Mouse (Mus musculus): ENCODE measurements around the gene Pak6. TPM values are rescaled to one million over a fixed set of nuclear protein-coding genes. Genes with fewer than 3 reads are reported as not detected.

Pak6 gene
- polyA plus RNA-seq, 1 experiment from 2014 or later: 2.0 TPM

DNA sequence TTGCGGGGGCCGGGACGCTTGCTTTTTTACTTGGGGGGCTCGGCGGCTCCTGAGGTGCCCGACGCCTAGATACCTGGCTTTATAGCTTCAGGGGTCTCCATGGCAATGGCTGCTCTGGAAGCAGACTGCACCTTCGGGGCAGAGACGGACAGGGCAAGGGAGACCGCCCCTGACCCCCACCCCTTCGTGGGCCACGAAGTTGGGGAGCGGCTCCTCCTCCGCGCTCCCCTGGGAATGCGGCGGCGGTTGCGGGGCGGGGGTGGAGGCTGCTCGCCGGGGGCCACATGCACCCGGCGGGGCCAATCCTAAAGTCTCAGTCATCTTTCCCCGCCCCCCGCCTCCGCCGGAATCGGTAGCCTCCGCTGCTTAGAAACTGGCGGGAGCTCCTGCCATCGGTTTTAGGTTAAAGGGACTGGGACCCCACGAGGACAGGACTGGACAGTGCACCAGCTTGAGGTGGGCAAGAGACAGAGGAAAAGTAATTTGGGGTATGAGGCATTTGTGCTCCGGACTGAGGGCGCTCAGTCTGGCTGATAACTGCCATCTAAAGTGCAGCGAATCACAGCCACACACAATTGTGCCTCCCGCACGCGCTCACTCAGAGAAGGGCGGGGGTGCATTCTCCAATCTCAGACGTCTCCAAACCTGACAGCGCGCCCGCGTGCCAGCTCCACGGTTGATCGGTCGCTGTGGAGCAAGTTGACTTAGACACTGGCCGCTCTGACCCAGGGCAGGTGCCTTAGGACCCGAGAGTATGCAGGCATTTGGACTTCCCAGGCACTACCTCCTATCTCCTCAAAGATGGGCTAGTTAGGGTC is 41.0 kb downstream of the Pak6 start, which contains the start of gene Ankrd63:
Gene Ankrd63, minus strand, starts transcription at position 51 of the 818 bp plus-strand sequence.
- 1% methylated on average over 42 of the region's 50 CpGs for WGBS
- no peak for ATAC-seq
- Histone ChIP-seq H3K27me3 (replicated peaks; ENCODE audit: insufficient read depth, low read length) (peaks cover 71% of the 10 kb centered on the region), H3K36me3 (ENCODE audit: insufficient read depth, low read length) (no peaks in the 10 kb centered on the region), H3K4me3 (ENCODE audit: low read depth, low read length) (peak within 1 kb of the TSS; percentile 46), H3K27ac (ENCODE audit: low read length) (no peak within 1 kb of the TSS; the same call in 1 of the 2 replicates), H3K9ac (replicated peaks; ENCODE audit: low read depth) (0 out of 2 replicates have a peak within 1 kb of the TSS, but pooled peaks have one; percentile 3), H3K9me3 (ENCODE audit: low read length) (no peaks in the 10 kb centered on the region), H3K4me1 (ENCODE audit: insufficient read depth, low read depth, low read length) (peaks cover 14% of the 10 kb centered on the region; the same call in 1 of the 2 replicates), H3K4me2 (replicated peaks; ENCODE audit: low read depth, low read length) (peak within 1 kb of the TSS; percentile 79)
- no peak for DNase-seq (ENCODE audit: low spot score)
- TF ChIP-seq CTCF (IDR thresholded peaks at IDR 0.05) (no peak), EP300 (IDR thresholded peaks at IDR 0.05) (no peak)

DNA sequence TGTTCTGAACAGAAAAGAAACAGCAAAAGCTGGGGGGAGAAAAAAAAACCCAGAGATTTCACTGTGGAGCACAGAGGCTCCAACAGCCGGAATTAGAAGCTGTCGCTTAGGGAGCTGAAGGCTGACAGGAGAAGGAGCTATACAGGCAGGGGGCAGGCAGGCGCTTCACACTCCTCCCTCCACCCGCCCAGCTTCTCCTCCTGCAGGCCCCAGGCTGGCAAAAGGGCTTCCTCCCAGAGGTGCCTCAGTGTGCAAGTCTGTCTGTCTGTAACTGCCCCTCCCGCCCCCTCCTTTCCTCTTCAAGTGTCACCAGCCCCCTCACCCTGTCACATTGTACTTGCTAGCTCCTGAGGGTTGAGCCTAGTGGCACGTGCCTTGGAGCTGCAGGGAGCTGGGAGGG is 43.3 kb downstream of the Pak6 start:
- Histone ChIP-seq H3K27me3 (replicated peaks; ENCODE audit: insufficient read depth, low read length) (peaks cover 75% of the 10 kb centered on the region), H3K9me3 (ENCODE audit: low read length) (no peaks in the 10 kb centered on the region), H3K4me2 (replicated peaks; ENCODE audit: low read depth, low read length) (no peak overlapping the region), H3K36me3 (ENCODE audit: insufficient read depth, low read length) (no peaks in the 10 kb centered on the region), H3K4me1 (ENCODE audit: insufficient read depth, low read depth, low read length) (peaks cover 21% of the 10 kb centered on the region; the same call in 1 of the 2 replicates), H3K27ac (ENCODE audit: low read length) (no peak overlapping the region), H3K4me3 (ENCODE audit: low read depth, low read length) (no peak overlapping the region), H3K9ac (replicated peaks; ENCODE audit: low read depth) (no peak overlapping the region)
- no peak for ATAC-seq
- 15% methylated on average over 6 of the region's 6 CpGs for WGBS
- no peak for TF ChIP-seq CTCF (IDR thresholded peaks at IDR 0.05)
- TF ChIP-seq EP300 (IDR thresholded peaks at IDR 0.05): no peak
- no peak for DNase-seq (ENCODE audit: low spot score)

DNA sequence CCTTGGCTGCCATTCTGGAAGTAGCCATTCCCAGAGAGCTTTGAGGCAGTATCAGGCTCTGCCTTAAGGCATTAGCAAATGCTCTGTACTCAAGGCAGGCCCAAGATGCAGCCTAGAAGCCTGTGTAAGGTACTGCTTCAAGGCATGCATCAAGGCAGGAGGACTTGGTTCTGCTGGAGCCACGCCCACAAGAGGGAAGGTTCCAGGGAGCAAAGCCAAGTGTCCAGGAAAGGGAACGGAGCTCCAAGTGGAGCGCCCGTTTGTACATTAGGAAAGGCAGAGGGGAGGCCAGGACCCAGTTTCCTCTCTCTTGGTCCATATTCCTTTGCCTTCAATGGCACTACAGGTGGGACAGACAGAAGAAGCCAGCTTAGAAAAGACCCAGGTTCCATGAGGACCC is 45.4 kb downstream of the Pak6 start:
- Histone ChIP-seq H3K36me3 (ENCODE audit: insufficient read depth, low read length) (no peaks in the 10 kb centered on the region), H3K9me3 (ENCODE audit: low read length) (no peaks in the 10 kb centered on the region), H3K4me2 (replicated peaks; ENCODE audit: low read depth, low read length) (no peak overlapping the region), H3K27me3 (replicated peaks; ENCODE audit: insufficient read depth, low read length) (peaks cover 72% of the 10 kb centered on the region), H3K4me1 (ENCODE audit: insufficient read depth, low read depth, low read length) (peaks cover 16% of the 10 kb centered on the region; the same call in 1 of the 2 replicates), H3K4me3 (ENCODE audit: low read depth, low read length) (no peak overlapping the region), H3K9ac (replicated peaks; ENCODE audit: low read depth) (no peak overlapping the region), H3K27ac (ENCODE audit: low read length) (no peak overlapping the region)
- no peak for TF ChIP-seq EP300 (IDR thresholded peaks at IDR 0.05)
- TF ChIP-seq CTCF (IDR thresholded peaks at IDR 0.05): no peak
- ATAC-seq (no peak), DNase-seq (ENCODE audit: low spot score) (no peak)
- WGBS: 47% methylated on average over 4 of the region's 4 CpGs

DNA sequence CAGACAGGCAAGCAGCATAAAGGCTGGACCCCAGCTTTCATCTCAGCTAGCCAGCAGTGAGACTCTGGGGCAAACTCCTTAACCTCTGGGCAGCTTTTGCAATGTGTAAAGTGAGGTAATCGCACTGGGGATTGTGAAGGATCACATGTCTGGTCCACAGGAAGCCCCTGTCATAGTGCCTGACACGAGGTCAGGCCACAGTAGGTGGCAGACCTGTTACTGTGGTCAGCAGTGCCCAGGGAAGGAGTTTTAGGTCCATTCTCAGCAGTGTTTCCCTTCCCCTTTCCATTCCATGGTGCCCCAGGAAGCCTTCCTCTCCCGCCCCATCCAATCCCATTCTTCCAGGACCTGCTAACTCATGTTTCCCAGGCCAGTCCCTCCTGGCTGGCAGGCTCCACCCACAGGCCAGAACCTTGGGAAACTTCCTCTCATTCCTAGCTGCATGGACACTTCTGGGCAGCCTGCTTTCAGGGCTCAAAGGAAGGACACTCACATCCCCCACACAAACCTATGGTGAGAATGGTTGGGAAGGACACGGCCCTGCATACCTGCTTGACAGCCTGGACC is 46.6 kb downstream of the Pak6 start:
- TF ChIP-seq EP300 (IDR thresholded peaks at IDR 0.05) (no peak), CTCF (IDR thresholded peaks at IDR 0.05) (no peak)
- Histone ChIP-seq H3K4me1 (ENCODE audit: insufficient read depth, low read depth, low read length) (peaks cover 8% of the 10 kb centered on the region; the same call in 1 of the 2 replicates), H3K9me3 (ENCODE audit: low read length) (no peaks in the 10 kb centered on the region), H3K4me2 (replicated peaks; ENCODE audit: low read depth, low read length) (no peak overlapping the region), H3K27me3 (replicated peaks; ENCODE audit: insufficient read depth, low read length) (peaks cover 66% of the 10 kb centered on the region), H3K27ac (ENCODE audit: low read length) (no peak overlapping the region), H3K4me3 (ENCODE audit: low read depth, low read length) (no peak overlapping the region), H3K9ac (replicated peaks; ENCODE audit: low read depth) (no peak overlapping the region), H3K36me3 (ENCODE audit: insufficient read depth, low read length) (no peaks in the 10 kb centered on the region)
- 47% methylated on average over 4 of the region's 4 CpGs for WGBS
- ATAC-seq (0 out of 2 replicates have a peak, but pooled peaks have one; percentile 18), DNase-seq (ENCODE audit: low spot score) (no peak)

DNA sequence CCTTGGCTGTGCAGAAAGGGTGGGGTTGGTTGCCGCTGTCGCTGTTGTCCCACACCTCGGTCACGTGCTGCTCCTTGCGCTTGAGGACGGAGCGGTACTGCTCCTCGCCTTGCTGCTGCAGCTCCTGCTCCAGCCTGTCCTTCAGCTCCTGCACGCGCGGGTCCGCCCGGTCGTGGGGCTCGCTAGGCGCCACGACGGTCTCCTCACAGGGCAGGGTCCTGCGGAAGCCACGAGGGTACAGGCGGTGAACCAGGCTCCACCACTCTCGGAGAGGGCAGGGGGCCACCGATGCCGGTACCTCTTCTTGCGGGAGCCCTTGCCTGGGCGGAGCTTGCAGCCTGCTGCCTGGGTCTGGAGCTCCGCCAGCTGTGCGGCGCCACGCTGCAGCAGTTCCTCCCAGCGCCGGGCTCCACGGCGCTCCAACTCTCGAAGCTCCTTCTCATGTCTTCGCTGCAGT is 48.0 kb downstream of the Pak6 start:
- Histone ChIP-seq H3K36me3 (ENCODE audit: insufficient read depth, low read length) (no peaks in the 10 kb centered on the region), H3K9me3 (ENCODE audit: low read length) (no peaks in the 10 kb centered on the region), H3K4me2 (replicated peaks; ENCODE audit: low read depth, low read length) (peak overlapping the region; percentile 59), H3K4me1 (ENCODE audit: insufficient read depth, low read depth, low read length) (peaks cover 8% of the 10 kb centered on the region; the same call in 1 of the 2 replicates), H3K27ac (ENCODE audit: low read length) (no peak overlapping the region), H3K4me3 (ENCODE audit: low read depth, low read length) (peak overlapping the region; percentile 21), H3K9ac (replicated peaks; ENCODE audit: low read depth) (no peak overlapping the region), H3K27me3 (replicated peaks; ENCODE audit: insufficient read depth, low read length) (peaks cover 53% of the 10 kb centered on the region)
- WGBS: 0% methylated on average over 35 of the region's 36 CpGs
- peak; percentile 76 for DNase-seq (ENCODE audit: low spot score)
- ATAC-seq: peak; percentile 72
- TF ChIP-seq CTCF (IDR thresholded peaks at IDR 0.05): no peak
- no peak for TF ChIP-seq EP300 (IDR thresholded peaks at IDR 0.05)

DNA sequence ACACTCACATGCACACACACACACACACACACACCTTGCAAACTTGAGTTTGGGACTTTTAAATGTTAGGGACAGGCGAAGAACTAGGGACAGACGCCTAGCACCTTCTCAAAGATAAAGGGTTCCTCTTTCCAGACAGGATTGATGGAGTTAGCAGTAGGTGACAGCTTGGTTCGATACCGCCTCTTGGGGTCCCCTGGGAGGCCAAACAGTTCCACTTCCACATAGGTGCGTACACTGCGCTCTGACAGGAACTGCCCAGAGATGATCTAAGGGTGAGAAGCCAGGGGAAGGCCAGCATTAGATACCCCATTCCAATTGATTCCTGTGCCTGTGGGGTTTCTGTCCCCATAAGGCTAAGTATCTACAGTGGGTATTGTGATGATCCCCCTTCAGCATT is 50.5 kb downstream of the Pak6 start:
- Histone ChIP-seq H3K9ac (replicated peaks; ENCODE audit: low read depth) (no peak overlapping the region), H3K9me3 (ENCODE audit: low read length) (no peaks in the 10 kb centered on the region), H3K27me3 (replicated peaks; ENCODE audit: insufficient read depth, low read length) (peaks cover 38% of the 10 kb centered on the region), H3K27ac (ENCODE audit: low read length) (no peak overlapping the region), H3K4me1 (ENCODE audit: insufficient read depth, low read depth, low read length) (peaks cover 8% of the 10 kb centered on the region; the same call in 1 of the 2 replicates), H3K4me3 (ENCODE audit: low read depth, low read length) (no peak overlapping the region), H3K36me3 (ENCODE audit: insufficient read depth, low read length) (no peaks in the 10 kb centered on the region), H3K4me2 (replicated peaks; ENCODE audit: low read depth, low read length) (no peak overlapping the region)
- WGBS: 79% methylated on average over 6 of the region's 6 CpGs
- no peak for TF ChIP-seq CTCF (IDR thresholded peaks at IDR 0.05)
- TF ChIP-seq EP300 (IDR thresholded peaks at IDR 0.05): no peak
- no peak for DNase-seq (ENCODE audit: low spot score)
- no peak for ATAC-seq

All from lung, postnatal 0 days (tissue).